Mouse (Mus musculus) spleen, adult 2 months (tissue): ENCODE data around the gene Olfr1501. TPM values are rescaled to one million over a fixed set of nuclear protein-coding genes. Genes with fewer than 3 reads are reported as not detected.
"Not testable (repeated sequence)": the region's sequence is repeated elsewhere in the genome, so short reads cannot be mapped to it uniquely, and the experiment has no call there.

Source experiments
- DNase-seq, 2 experiments: peaks; one replicate each; pipeline versions ENCODE4 v3.0.0 to v3.0.0-alpha.2; 2012 to 2021; ENCODE audit warnings: low spot score in 2 of 2, low read depth in 1 of 2
- H3K27ac ChIP-seq: fragments of 200-500 bp; 2 replicates; pipeline ENCODE4 v1.5.1; 2012; ENCODE audit warnings: low read length, inconsistent platforms; ENCODE audit not compliant: insufficient read depth
- H3K27me3 ChIP-seq: fragments of 200-500 bp; 2 replicates; pipeline ENCODE4 v1.6.1; 2012; ENCODE audit warnings: mild to moderate bottlenecking, moderate library complexity, low read length, inconsistent platforms; ENCODE audit not compliant: control insufficient read depth, insufficient read depth
- H3K36me3 ChIP-seq: fragments of 200-500 bp; 2 replicates; pipeline ENCODE4 v1.6.1; 2012; ENCODE audit warnings: mild to moderate bottlenecking, low read length, inconsistent platforms; ENCODE audit not compliant: control insufficient read depth, insufficient read depth
- H3K4me1 ChIP-seq: fragments of 200-500 bp; 2 replicates; pipeline ENCODE4 v1.6.1; 2011; ENCODE audit warnings: inconsistent platforms; ENCODE audit not compliant: control insufficient read depth, insufficient read depth, insufficient read length
- H3K4me3 ChIP-seq: fragments of 200-500 bp; 2 replicates; pipeline ENCODE4 v1.5.1; 2011; ENCODE audit warnings: mild to moderate bottlenecking, inconsistent platforms; ENCODE audit not compliant: insufficient read depth, insufficient read length; ENCODE audit errors: extremely low read depth
- CTCF ChIP-seq: fragments of 200-500 bp; IDR thresholded peaks from 2 replicates; pipeline ENCODE4 v1.5.1; 2011; ENCODE audit warnings: mild to moderate bottlenecking, inconsistent platforms; ENCODE audit not compliant: insufficient read depth, insufficient read length, insufficient replicate concordance; ENCODE audit errors: extremely low read depth
- POLR2A ChIP-seq: fragments of 200-500 bp; IDR thresholded peaks from 2 replicates; pipeline ENCODE4 v1.6.1; 2011; ENCODE audit warnings: low read depth, low read length, inconsistent platforms
- WGBS: fragments of 180-500 bp; shearing (Covaris S2); methylation state at CpG from one replicate; pipeline ENCODE4 v1.1.7; 2018; 5-methylcytosine and 5-hydroxymethylcytosine counted together
- polyA plus RNA-seq: library from polyadenylated mRNA; depleted of rRNA; stranded (reverse); fragments of >200 nt; gene quantifications from 2 replicates; pipeline ENCODE4 v1.2.3, GENCODE M21; 2012; rRNA removed

Olfr1501 gene
- polyA plus RNA-seq, 1 experiment, result not detected

- no peak for DNase-seq
- Histone ChIP-seq H3K36me3 (no peaks in the 10 kb centered on the region), H3K4me1 (no peaks in the 10 kb centered on the region), H3K27me3 (no peaks in the 10 kb centered on the region), H3K4me3 (no peak overlapping the region), H3K27ac (no peak overlapping the region)
- TF ChIP-seq POLR2A (no peak), CTCF (no peak)
- WGBS, result 39% methylated on average over 5 of the region's 5 CpGs
These were observed 31.7 kb downstream of the Olfr1501 start for GRCm38 (mm10) chr19:13818827-13819226.

DNA sequence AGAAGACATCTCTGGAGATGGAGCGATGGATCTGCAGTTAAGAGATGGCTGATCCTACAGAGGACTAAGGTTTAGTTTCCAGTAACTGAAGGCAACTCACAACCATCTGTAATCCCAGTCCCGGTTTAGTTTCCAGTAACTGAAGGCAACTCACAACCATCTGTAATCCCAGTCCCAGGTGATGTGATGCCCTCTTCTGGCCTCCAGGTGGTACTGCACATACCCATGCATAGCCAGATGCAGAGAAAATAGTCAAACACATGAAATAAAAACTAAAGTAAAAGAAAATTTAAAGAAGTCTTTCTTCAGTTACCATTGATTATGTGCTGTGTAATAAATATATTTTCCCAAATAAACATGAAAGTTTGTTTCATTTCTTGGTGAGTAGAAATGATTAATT is 37.7 kb downstream of the Olfr1501 start:
- Histone ChIP-seq H3K36me3 (no peaks in the 10 kb centered on the region), H3K4me3 (no peak overlapping the region), H3K27ac (no peak overlapping the region), H3K4me1 (no peaks in the 10 kb centered on the region), H3K27me3 (no peaks in the 10 kb centered on the region)
- DNase-seq, result no peak
- 60% methylated on average over 2 of the region's 2 CpGs for WGBS
- TF ChIP-seq CTCF (no peak), POLR2A (no peak)

- H3K27me3 ChIP-seq, H3K27ac ChIP-seq, DNase-seq, H3K4me3 ChIP-seq, H3K4me1 ChIP-seq, H3K36me3 ChIP-seq: not testable (repeated sequence)
- WGBS, result 52% methylated on average over 1 of the region's 1 CpGs
These were observed 45.0 kb downstream of the Olfr1501 start for GRCm38 (mm10) chr19:13805486-13805885.

GRCm38 (mm10) chr19:13798102-13798501 is 52.4 kb downstream of the Olfr1501 start, which contains the start of gene Olfr1497:
Gene Olfr1497, minus strand, starts transcription at chr19:13798202.
- Histone ChIP-seq H3K36me3 (no peaks in the 10 kb centered on the region), H3K27me3 (no peaks in the 10 kb centered on the region), H3K27ac (no peak within 1 kb of the TSS), H3K4me3 (no peak within 1 kb of the TSS), H3K4me1 (no peaks in the 10 kb centered on the region)
- no peak for TF ChIP-seq CTCF
- no peak for TF ChIP-seq POLR2A
- DNase-seq, result no peak

Other genes starting within 250 kb of the Olfr1501 start
- not detected in 2 replicates for gene Olfr1487, start 233.3 kb downstream of the Olfr1501 start, polyA plus RNA-seq
- gene Olfr1489, start 219.1 kb downstream of the Olfr1501 start, polyA plus RNA-seq, result not detected in 2 replicates
- gene Olfr1490, start 199.6 kb downstream of the Olfr1501 start, polyA plus RNA-seq, result not detected in 2 replicates
- not detected in 2 replicates for gene Olfr1491, start 153.4 kb downstream of the Olfr1501 start, polyA plus RNA-seq
- not detected in 2 replicates for gene Olfr1493-ps1, start 127.4 kb downstream of the Olfr1501 start, polyA plus RNA-seq
- not detected in 2 replicates for gene Olfr1494, start 111.0 kb downstream of the Olfr1501 start, polyA plus RNA-seq
- not detected in 2 replicates for gene Olfr1495, start 86.1 kb downstream of the Olfr1501 start, polyA plus RNA-seq
- not detected in 2 replicates for gene Olfr1496, start 72.8 kb downstream of the Olfr1501 start, polyA plus RNA-seq
- not detected in 2 replicates for gene Olfr1497, start 52.5 kb downstream of the Olfr1501 start, polyA plus RNA-seq
- gene Olfr1499, start 31.2 kb downstream of the Olfr1501 start, polyA plus RNA-seq, result not detected in 2 replicates
- not detected in 2 replicates for gene Olfr1500, start 20.2 kb downstream of the Olfr1501 start, polyA plus RNA-seq
- gene Olfr1502, start 11.1 kb upstream of the Olfr1501 start, polyA plus RNA-seq, result not detected in 2 replicates
- not detected in 2 replicates for gene Olfr1504, start 47.2 kb upstream of the Olfr1501 start, polyA plus RNA-seq
- not detected in 2 replicates for gene Olfr1505, start 62.8 kb upstream of the Olfr1501 start, polyA plus RNA-seq